Mouse (Mus musculus) retina, adult 2 months (tissue): Measurements from ENCODE around the gene Sp100.
"Not testable (repeated sequence)": the region's sequence is repeated elsewhere in the genome, so short reads cannot be mapped to it uniquely, and the experiment has no call there.

ENCODE experiments used
- DNase-seq: peaks from one replicate; pipeline ENCODE4 v3.0.0-alpha.2; 2012; ENCODE audit warnings: low read depth, low spot score

Sp100 gene

GRCm38 (mm10) chr1:85649881-85650280 is at the start of gene Sp100:
TSS of gene Sp100 (plus strand) at chr1:85649988.
- not testable (repeated sequence) for DNase-seq

GRCm38 (mm10) chr1:85600078-85600477 is 49.7 kb upstream of the Sp100 start, which contains the start of gene Sp140:
TSS of gene Sp140 (plus strand) at chr1:85600378.
- not testable (repeated sequence) for DNase-seq

- not testable (repeated sequence) for DNase-seq
Measured at GRCm38 (mm10) chr1:85600794-85601193, 49.0 kb upstream of the Sp100 start.

- DNase-seq: not testable (repeated sequence)
Measured at GRCm38 (mm10) chr1:85604341-85604740, 45.4 kb upstream of the Sp100 start.

GRCm38 (mm10) chr1:85608361-85608760 is 41.4 kb upstream of the Sp100 start:
- DNase-seq: not testable (repeated sequence)

GRCm38 (mm10) chr1:85610581-85610980 is 39.2 kb upstream of the Sp100 start:
- DNase-seq: not testable (repeated sequence)

- not testable (repeated sequence) for DNase-seq
Measured at GRCm38 (mm10) chr1:85615096-85615495, 34.7 kb upstream of the Sp100 start.

GRCm38 (mm10) chr1:85615819-85616218 is 34.0 kb upstream of the Sp100 start:
- DNase-seq: not testable (repeated sequence)

GRCm38 (mm10) chr1:85617161-85617560 is 32.6 kb upstream of the Sp100 start:
- DNase-seq: not testable (repeated sequence)

- DNase-seq: not testable (repeated sequence)
Measured at GRCm38 (mm10) chr1:85618689-85619088, 31.1 kb upstream of the Sp100 start.

GRCm38 (mm10) chr1:85636936-85637335 is 12.9 kb upstream of the Sp100 start:
- not testable (repeated sequence) for DNase-seq

- DNase-seq: not testable (repeated sequence)
Measured at GRCm38 (mm10) chr1:85638144-85638543, 11.6 kb upstream of the Sp100 start.

GRCm38 (mm10) chr1:85650524-85650923 is 736 bp downstream of the Sp100 start:
- DNase-seq: not testable (repeated sequence)

- not testable (repeated sequence) for DNase-seq
Measured at GRCm38 (mm10) chr1:85651770-85652275, 2.0 kb downstream of the Sp100 start.

- not testable (repeated sequence) for DNase-seq
Measured at GRCm38 (mm10) chr1:85657211-85657610, 7.4 kb downstream of the Sp100 start.

- no peak for DNase-seq
Measured at GRCm38 (mm10) chr1:85664266-85664665, 14.5 kb downstream of the Sp100 start.

GRCm38 (mm10) chr1:85680226-85680625 is 30.4 kb downstream of the Sp100 start:
- DNase-seq: no peak

GRCm38 (mm10) chr1:85686666-85687065 is 36.9 kb downstream of the Sp100 start:
- no peak for DNase-seq

GRCm38 (mm10) chr1:85687346-85687745 is 37.6 kb downstream of the Sp100 start:
- DNase-seq: no peak

- DNase-seq: no peak
Measured at GRCm38 (mm10) chr1:85690544-85690943, 40.8 kb downstream of the Sp100 start.

GRCm38 (mm10) chr1:85692281-85692680 is 42.5 kb downstream of the Sp100 start:
- DNase-seq: no peak

- no peak for DNase-seq
Measured at GRCm38 (mm10) chr1:85693280-85693679, 43.5 kb downstream of the Sp100 start.

GRCm38 (mm10) chr1:85695646-85696045 is 45.9 kb downstream of the Sp100 start:
- no peak for DNase-seq
